Mouse (Mus musculus): ENCODE measurements around the gene Filip1l.

DNA sequence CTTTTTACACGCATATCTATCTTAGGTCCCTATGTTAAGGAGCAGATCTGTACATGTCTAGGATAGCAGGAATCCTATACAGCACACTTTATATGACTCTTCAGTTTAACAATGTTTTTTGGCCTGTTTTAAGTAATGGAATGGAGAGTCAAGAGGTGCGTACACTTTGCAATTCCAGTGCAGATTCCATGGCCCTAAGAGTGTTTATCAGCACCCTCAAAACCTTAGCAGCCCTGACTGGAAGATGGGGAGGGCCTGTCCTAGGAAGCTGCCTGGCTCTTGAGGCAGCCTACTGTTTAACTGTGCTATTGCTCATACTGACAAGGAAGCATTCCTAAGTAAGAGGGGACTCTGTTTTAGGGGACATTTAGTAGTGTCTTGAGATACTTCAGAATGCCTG lies 31.4 kb downstream of the Filip1l start:
- TF ChIP-seq ZNF384 (IDR thresholded peaks at IDR 0.05; ENCODE audit: low read depth, low read length) (no peak), CHD2 (IDR thresholded peaks at IDR 0.05; ENCODE audit: low read depth, low read length) (no peak), HCFC1 (IDR thresholded peaks at IDR 0.05; ENCODE audit: borderline replicate concordance, insufficient read depth, low read length) (no peak), MAFK (IDR thresholded peaks at IDR 0.05; ENCODE audit: insufficient read depth, low read depth, low read length) (no peak)
